Mouse (Mus musculus): ENCODE results near the gene 1700022I11Rik. TPM values are rescaled to one million over a fixed set of nuclear protein-coding genes. Genes with fewer than 3 reads are reported as not detected.

1700022I11Rik gene
- polyA plus RNA-seq, 1 experiment from 2014 or later = 1.7 TPM

GRCm38 (mm10) chr4:42944185-42944584 is 25.2 kb upstream of the 1700022I11Rik start:
- Histone ChIP-seq H3K4me3 (replicated peaks) (no peak overlapping the region), H3K4me1 (no peaks in the 10 kb centered on the region), H3K9me3 (no peaks in the 10 kb centered on the region), H3K9ac (no peak overlapping the region), H3K36me3 (no peaks in the 10 kb centered on the region), H3K27me3 (replicated peaks) (peaks cover 6% of the 10 kb centered on the region; the same call in 1 of the 2 replicates), H3K27ac (no peak overlapping the region), H3K4me2 (no peak overlapping the region)
- no peak for ATAC-seq (ENCODE audit: insufficient read depth, low FRiP score, low read depth)
- 83% methylated on average over 9 of the region's 9 CpGs for WGBS

DNA sequence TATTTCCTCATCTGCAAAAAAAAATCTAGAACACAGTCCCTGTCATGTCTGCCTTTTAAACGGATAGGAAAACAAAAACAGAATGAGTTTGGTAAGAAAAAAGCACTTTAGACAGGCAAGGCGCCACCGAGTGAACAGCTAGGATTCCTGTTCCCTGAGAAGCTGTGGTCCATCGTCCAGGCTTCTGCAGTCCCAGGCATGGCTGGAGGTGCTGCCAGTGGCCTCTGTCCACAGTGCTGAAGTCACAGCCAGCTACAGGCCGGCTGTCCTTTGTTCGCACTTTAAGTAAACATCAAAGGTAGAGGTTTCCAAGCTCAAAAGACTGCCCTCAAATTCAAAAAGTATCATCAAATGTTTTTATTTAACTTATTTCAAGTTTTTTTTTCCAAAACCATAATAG is 24.4 kb upstream of the 1700022I11Rik start:
- no peaks in the 10 kb centered on the region for H3K36me3 ChIP-seq
- 5% methylated on average over 6 of the region's 6 CpGs for WGBS
- H3K4me2 ChIP-seq = no peak overlapping the region

DNA sequence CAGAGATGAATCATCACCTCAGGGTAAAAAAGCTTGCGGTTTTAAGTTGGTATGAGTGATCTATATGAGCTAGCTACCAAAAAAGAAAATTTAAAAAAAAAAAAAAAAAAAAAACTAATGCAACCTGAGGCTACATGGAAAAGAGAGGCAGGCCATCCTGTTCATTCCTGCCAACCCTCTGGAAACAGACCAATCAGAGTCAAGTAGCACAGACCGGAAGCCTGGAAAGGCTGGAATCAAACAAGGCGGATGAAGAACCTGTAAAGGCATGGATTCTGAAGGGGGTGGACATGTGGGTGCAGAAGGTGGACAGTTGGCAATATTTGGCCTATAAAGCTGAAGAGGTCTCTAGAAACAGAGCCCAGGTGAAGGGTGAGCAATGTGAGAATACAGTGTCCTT is 24.0 kb upstream of the 1700022I11Rik start:
- peaks cover 6% of the 10 kb centered on the region; the same call in 1 of the 2 replicates for H3K27me3 ChIP-seq (replicated peaks)
- H3K36me3 ChIP-seq = no peaks in the 10 kb centered on the region
- no peak overlapping the region for H3K4me2 ChIP-seq
- peaks cover 3% of the 10 kb centered on the region; the same call in 1 of the 2 replicates for H3K4me1 ChIP-seq
- no peak overlapping the region for H3K27ac ChIP-seq
- WGBS = 83% methylated on average over 3 of the region's 3 CpGs
- no peak overlapping the region for H3K4me3 ChIP-seq (replicated peaks)
- ATAC-seq (ENCODE audit: insufficient read depth, low FRiP score, low read depth) = no peak
- no peak overlapping the region for H3K9ac ChIP-seq
- H3K9me3 ChIP-seq = no peaks in the 10 kb centered on the region

More for the DNA sequence above, 24.4 kb upstream of the 1700022I11Rik start:
- Histone ChIP-seq H3K9me3 (no peaks in the 10 kb centered on the region), H3K27ac (no peak overlapping the region), H3K4me1 (no peaks in the 10 kb centered on the region), H3K4me3 (replicated peaks) (no peak overlapping the region), H3K27me3 (replicated peaks) (peaks cover 6% of the 10 kb centered on the region; the same call in 1 of the 2 replicates), H3K9ac (no peak overlapping the region)
- ATAC-seq (ENCODE audit: insufficient read depth, low FRiP score, low read depth) = no peak

DNA sequence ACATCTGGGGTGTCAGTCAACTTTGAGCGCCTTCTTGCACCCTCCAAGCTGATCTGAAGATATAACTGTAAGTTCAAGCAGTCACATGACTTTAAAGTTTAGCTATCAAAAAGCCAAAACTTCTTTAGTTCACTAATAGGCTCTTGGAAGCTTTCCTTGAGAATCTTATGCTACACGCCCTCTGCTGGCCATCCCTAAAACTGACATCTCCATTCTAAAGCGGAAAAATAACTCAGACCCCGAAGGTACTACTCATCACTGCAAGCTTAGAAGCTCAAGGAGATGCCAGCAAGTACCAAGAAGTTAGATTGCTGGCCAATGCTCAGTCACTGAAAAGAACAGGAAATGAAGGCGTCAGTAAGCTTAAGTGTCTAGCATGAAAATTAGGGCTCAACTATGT is 23.5 kb upstream of the 1700022I11Rik start:
- Histone ChIP-seq H3K36me3 (no peaks in the 10 kb centered on the region), H3K9ac (no peak overlapping the region), H3K4me1 (peaks cover 5% of the 10 kb centered on the region; the same call in 1 of the 2 replicates), H3K27me3 (replicated peaks) (peaks cover 6% of the 10 kb centered on the region; the same call in 1 of the 2 replicates), H3K4me2 (no peak overlapping the region), H3K4me3 (replicated peaks) (no peak overlapping the region), H3K27ac (no peak overlapping the region), H3K9me3 (no peaks in the 10 kb centered on the region)
- no peak for ATAC-seq (ENCODE audit: insufficient read depth, low FRiP score, low read depth)
- WGBS = 5% methylated on average over 5 of the region's 5 CpGs

DNA sequence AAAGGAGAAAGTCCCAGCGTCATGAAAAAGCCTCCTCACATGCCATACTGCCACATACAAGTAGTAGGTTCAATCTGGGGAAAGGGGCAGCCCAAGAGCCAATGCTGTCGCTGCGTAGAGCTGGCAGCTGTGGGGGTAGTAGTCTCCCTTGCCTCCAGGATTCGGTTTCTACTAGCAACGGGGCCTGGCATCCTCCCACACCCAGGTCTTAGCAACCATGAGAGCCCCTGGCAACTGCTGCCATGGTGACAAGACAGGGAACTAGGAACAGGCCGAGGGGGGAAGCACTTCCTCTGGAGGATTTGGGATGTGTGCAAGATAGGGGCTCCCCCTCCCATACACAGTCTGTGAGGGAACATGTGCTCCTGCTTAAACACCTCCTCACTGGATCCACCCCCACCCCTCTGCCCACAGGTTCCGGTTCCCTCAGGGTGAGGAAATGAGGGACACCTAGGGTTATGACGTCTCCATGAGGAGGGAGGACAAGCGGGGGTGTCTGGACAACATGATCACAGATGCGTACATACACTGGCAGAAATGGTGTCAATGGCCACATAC is 22.6 kb upstream of the 1700022I11Rik start:
- H3K4me2 ChIP-seq = no peak overlapping the region
- ATAC-seq (ENCODE audit: insufficient read depth, low FRiP score, low read depth) = no peak
- no peaks in the 10 kb centered on the region for H3K9me3 ChIP-seq
- no peak overlapping the region for H3K4me3 ChIP-seq (replicated peaks)
- WGBS = 59% methylated on average over 10 of the region's 10 CpGs
- H3K27ac ChIP-seq = no peak overlapping the region
- H3K36me3 ChIP-seq = no peaks in the 10 kb centered on the region
- H3K9ac ChIP-seq = no peak overlapping the region
- H3K4me1 ChIP-seq = peaks cover 10% of the 10 kb centered on the region; the same call in 1 of the 2 replicates
- H3K27me3 ChIP-seq (replicated peaks) = peaks cover 6% of the 10 kb centered on the region; the same call in 1 of the 2 replicates

DNA sequence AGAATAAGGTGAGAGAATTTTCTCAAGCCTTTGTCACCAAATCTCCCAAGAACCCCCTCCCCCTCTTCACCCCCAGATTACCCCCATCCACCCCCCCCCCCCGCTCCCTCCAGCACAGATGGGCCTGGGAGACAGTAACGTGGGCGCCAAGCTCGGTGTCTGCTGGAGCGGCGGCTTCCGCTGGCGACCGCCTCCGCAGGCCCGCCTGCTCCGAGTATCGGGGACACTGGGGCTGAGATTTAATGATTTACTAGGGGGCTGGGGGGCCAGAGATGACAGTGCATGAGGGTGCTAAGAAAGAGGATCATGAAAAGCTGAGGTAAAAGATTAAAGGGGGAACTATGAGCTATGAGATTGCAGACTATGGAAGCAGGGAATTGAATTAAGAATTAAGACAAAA is 20.9 kb upstream of the 1700022I11Rik start:
- WGBS = 24% methylated on average over 13 of the region's 13 CpGs

DNA sequence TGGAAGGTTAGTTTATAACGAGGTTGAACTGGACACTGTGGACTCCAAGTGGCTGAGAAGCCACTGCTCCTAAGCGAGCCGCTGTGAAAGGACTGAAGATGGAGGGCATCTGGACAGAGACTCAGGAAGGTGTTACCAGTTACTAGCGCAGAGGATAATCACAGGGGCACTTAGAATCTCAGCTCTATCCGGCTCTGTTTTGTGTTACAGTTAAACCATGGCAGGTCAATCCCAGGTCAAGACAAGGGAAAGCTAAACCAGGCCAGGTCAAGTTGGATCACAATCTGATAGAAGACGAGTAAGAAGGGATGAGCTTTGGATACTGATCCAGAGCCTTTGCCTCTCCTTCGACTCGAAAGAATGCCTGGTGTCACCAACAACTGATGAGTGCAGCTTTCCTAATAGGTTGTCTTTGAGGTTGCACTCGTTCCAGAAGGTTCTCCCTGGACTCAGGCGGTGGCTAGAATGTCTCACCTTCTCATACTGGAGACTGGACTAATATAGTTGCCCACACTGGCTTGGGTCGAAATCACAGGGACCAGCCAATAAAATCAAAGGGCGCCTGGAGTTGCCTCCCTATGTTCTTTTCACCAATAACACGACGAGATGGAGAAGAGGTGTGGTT is 20.2 kb upstream of the 1700022I11Rik start:
- Histone ChIP-seq H3K4me2 (peak overlapping the region; percentile 76), H3K36me3 (no peaks in the 10 kb centered on the region), H3K9me3 (no peaks in the 10 kb centered on the region), H3K9ac (no peak overlapping the region), H3K4me3 (replicated peaks) (peak overlapping the region; percentile 81), H3K27ac (no peak overlapping the region), H3K27me3 (replicated peaks) (peaks cover 6% of the 10 kb centered on the region; the same call in 1 of the 2 replicates), H3K4me1 (peaks cover 13% of the 10 kb centered on the region; the same call in 1 of the 2 replicates)
- no peak for ATAC-seq (ENCODE audit: insufficient read depth, low FRiP score, low read depth)
- 6% methylated on average over 14 of the region's 14 CpGs for whole genome bisulfite sequencing

More for the DNA sequence above, 20.9 kb upstream of the 1700022I11Rik start:
- no peak for ATAC-seq (ENCODE audit: insufficient read depth, low FRiP score, low read depth)
- Histone ChIP-seq H3K9me3 (no peaks in the 10 kb centered on the region), H3K4me2 (no peak overlapping the region), H3K27me3 (replicated peaks) (peaks cover 6% of the 10 kb centered on the region; the same call in 1 of the 2 replicates), H3K36me3 (no peaks in the 10 kb centered on the region), H3K27ac (no peak overlapping the region), H3K4me1 (peaks cover 13% of the 10 kb centered on the region; the same call in 1 of the 2 replicates), H3K9ac (no peak overlapping the region), H3K4me3 (replicated peaks) (no peak overlapping the region)

- under 1% methylated on average over 39 of the region's 39 CpGs for WGBS
- Histone ChIP-seq H3K9me3 (no peaks in the 10 kb centered on the region), H3K9ac (peak within 1 kb of the TSS; percentile 79), H3K4me1 (peaks cover 13% of the 10 kb centered on the region; the same call in 1 of the 2 replicates), H3K4me2 (peak within 1 kb of the TSS; percentile 76), H3K4me3 (replicated peaks) (peak within 1 kb of the TSS; percentile 81), H3K27me3 (replicated peaks) (peaks cover 6% of the 10 kb centered on the region; the same call in 1 of the 2 replicates), H3K27ac (peak within 1 kb of the TSS; percentile 90), H3K36me3 (no peaks in the 10 kb centered on the region)
- peak; percentile 96 for ATAC-seq (ENCODE audit: insufficient read depth, low FRiP score, low read depth)
Measured at GRCm38 (mm10) chr4:42949676-42950051, 19.7 kb upstream of the 1700022I11Rik start, which contains the start of gene Dnajb5. Gene Dnajb5, plus strand, starts transcription at chr4:42949814.

GRCm38 (mm10) chr4:42950065-42950558 is 19.3 kb upstream of the 1700022I11Rik start:
- Histone ChIP-seq H3K27ac (peak overlapping the region; percentile 90), H3K9ac (peak overlapping the region; percentile 79), H3K27me3 (replicated peaks) (peaks cover 6% of the 10 kb centered on the region; the same call in 1 of the 2 replicates), H3K4me1 (peaks cover 13% of the 10 kb centered on the region; the same call in 1 of the 2 replicates), H3K36me3 (no peaks in the 10 kb centered on the region), H3K4me3 (replicated peaks) (peak overlapping the region; percentile 81), H3K4me2 (peak overlapping the region; percentile 76), H3K9me3 (no peaks in the 10 kb centered on the region)
- 1% methylated on average over 20 of the region's 27 CpGs for WGBS
- ATAC-seq (ENCODE audit: insufficient read depth, low FRiP score, low read depth) = peak; percentile 57

GRCm38 (mm10) chr4:42951206-42952195 is 17.9 kb upstream of the 1700022I11Rik start:
- no peaks in the 10 kb centered on the region for H3K9me3 ChIP-seq
- H3K27me3 ChIP-seq (replicated peaks) = peaks cover 6% of the 10 kb centered on the region; the same call in 1 of the 2 replicates
- 56% methylated on average over 11 of the region's 11 CpGs for WGBS
- H3K36me3 ChIP-seq = no peaks in the 10 kb centered on the region
- no peak overlapping the region for H3K27ac ChIP-seq
- H3K4me3 ChIP-seq (replicated peaks) = no peak overlapping the region
- H3K9ac ChIP-seq = no peak overlapping the region
- peak overlapping the region; percentile 76; the same call in 1 of the 2 replicates for H3K4me2 ChIP-seq
- no peak for ATAC-seq (ENCODE audit: insufficient read depth, low FRiP score, low read depth)
- peaks cover 13% of the 10 kb centered on the region; the same call in 1 of the 2 replicates for H3K4me1 ChIP-seq

DNA sequence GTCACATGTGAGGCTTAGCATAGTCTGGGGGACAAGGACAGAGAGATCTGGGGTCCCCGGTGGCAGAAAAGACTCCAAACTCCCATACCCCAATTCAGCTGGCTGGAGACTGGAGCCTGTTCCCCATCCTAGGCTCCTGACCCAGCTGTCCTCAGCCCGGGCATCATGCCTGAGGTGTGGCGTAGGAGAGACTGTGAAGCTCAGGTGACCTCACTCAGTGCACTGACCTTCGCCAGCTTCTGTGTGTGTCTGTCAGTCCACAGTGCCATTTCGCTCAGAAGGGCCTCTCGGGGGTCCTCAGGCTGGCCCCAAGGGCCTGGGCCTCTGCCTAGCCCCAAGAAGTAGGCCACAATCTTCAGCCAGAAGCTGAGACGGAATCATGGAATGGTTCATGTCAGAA is 16.8 kb upstream of the 1700022I11Rik start:
- Histone ChIP-seq H3K27me3 (replicated peaks) (peaks cover 6% of the 10 kb centered on the region; the same call in 1 of the 2 replicates), H3K9ac (no peak overlapping the region), H3K9me3 (no peaks in the 10 kb centered on the region), H3K4me1 (peaks cover 13% of the 10 kb centered on the region; the same call in 1 of the 2 replicates), H3K4me3 (replicated peaks) (no peak overlapping the region), H3K36me3 (peaks cover 6% of the 10 kb centered on the region; the same call in 1 of the 2 replicates), H3K27ac (no peak overlapping the region), H3K4me2 (no peak overlapping the region)
- 87% methylated on average over 7 of the region's 7 CpGs for WGBS
- ATAC-seq (ENCODE audit: insufficient read depth, low FRiP score, low read depth) = no peak
